In genomic region chr7:102575998-102576397, GRCm38 (mm10) we compare ENCODE assay signal across 27 mouse cellular contexts. TPM values are rescaled to one million over a fixed set of nuclear protein-coding genes. Genes with fewer than 3 reads are reported as not detected.
"Had no signal": no experiment of that assay in that cellular context is flagged by ENCODE, and none has a peak within 500 bp of the region (broad histone marks: within the 10 kb centered on the region; RNA-seq: fewer than 3 reads in every experiment).

No protein-coding gene starts in this region.

- H3K4me3 ChIP-seq: liver, embryonic 13.5 days; liver, embryonic 15.5 days; lung, embryonic 15.5 days; midbrain, embryonic 13.5 days; midbrain, embryonic 15.5 days; myocyte; neural tube, embryonic 13.5 days; neural tube, embryonic 15.5 days had no signal

- H3K27me3 ChIP-seq: liver, embryonic 13.5 days; liver, embryonic 15.5 days; lung, embryonic 15.5 days; midbrain, embryonic 13.5 days; midbrain, embryonic 15.5 days; neural tube, embryonic 13.5 days; neural tube, embryonic 15.5 days had no signal

- H3K4me2 ChIP-seq: liver, embryonic 13.5 days; liver, embryonic 15.5 days; lung, embryonic 15.5 days; midbrain, embryonic 11.5 days; midbrain, embryonic 13.5 days; midbrain, embryonic 15.5 days; neural tube, embryonic 13.5 days; neural tube, embryonic 15.5 days had no signal

- DNase-seq: liver, embryonic 13.5 days; liver, postnatal 0 days; lung, adult 2 months; lung, postnatal 14 days; lung, postnatal 36 days; retina, postnatal 1 day; right cerebral cortex, adult 18-20 months; right cerebral cortex, postnatal 25 days; right cerebral cortex, postnatal 4 days; spleen, adult 18-20 months; thymus, adult 18-20 months; thymus, postnatal 25 days had no signal

- H3K27ac ChIP-seq: liver, embryonic 13.5 days; liver, embryonic 15.5 days; lung, embryonic 15.5 days; macrophage; midbrain, embryonic 13.5 days; midbrain, embryonic 15.5 days; neural tube, embryonic 13.5 days; neural tube, embryonic 15.5 days had no signal

- H3K9me3 ChIP-seq: liver, embryonic 13.5 days; liver, embryonic 15.5 days; lung, embryonic 15.5 days; midbrain, embryonic 13.5 days; midbrain, embryonic 15.5 days; neural tube, embryonic 13.5 days; neural tube, embryonic 15.5 days had no signal

- H3K9ac ChIP-seq: liver, embryonic 13.5 days; liver, embryonic 15.5 days; liver, postnatal 0 days; lung, embryonic 15.5 days; midbrain, embryonic 13.5 days; midbrain, embryonic 15.5 days; neural tube, embryonic 13.5 days; neural tube, embryonic 15.5 days had no signal

- H3K36me3 ChIP-seq: liver, embryonic 13.5 days; liver, embryonic 15.5 days; lung, embryonic 15.5 days; midbrain, embryonic 13.5 days; midbrain, embryonic 15.5 days; neural tube, embryonic 13.5 days; neural tube, embryonic 15.5 days had no signal

- H3K4me1 ChIP-seq: liver, embryonic 13.5 days; liver, embryonic 15.5 days; lung, embryonic 15.5 days; neural tube, embryonic 15.5 days had no signal

- ATAC-seq: liver, postnatal 0 days; lung, postnatal 0 days; midbrain, embryonic 13.5 days; midbrain, embryonic 15.5 days had no signal

RNA-seq across cellular contexts. Expression of gene Olfr550, which starts 4.8 kb away (rescaled TPM):
- total RNA-seq: midbrain, postnatal 0 days had no signal
- polyA plus RNA-seq: liver, embryonic 13.5 days; liver, embryonic 15.5 days; liver, postnatal 0 days; lung, embryonic 15.5 days; macrophage; midbrain, embryonic 11.5 days; midbrain, embryonic 13.5 days; midbrain, embryonic 15.5 days; midbrain, postnatal 0 days; myocyte; neural tube, embryonic 11.5 days; neural tube, embryonic 13.5 days; neural tube, embryonic 15.5 days; small intestine, adult 2 months; stomach, embryonic 14.5 days; stomach, embryonic 16.5 days had no signal

RNA-seq across cellular contexts. Expression of gene Trim21, which starts 10.7 kb away (rescaled TPM):
- polyA plus RNA-seq: midbrain, embryonic 15.5 days; neural tube, embryonic 15.5 days had no signal

RNA-seq across cellular contexts. Expression of gene Olfr551, which starts 15.7 kb away (rescaled TPM):
- total RNA-seq: midbrain, postnatal 0 days had no signal
- polyA plus RNA-seq: liver, embryonic 13.5 days; liver, embryonic 15.5 days; liver, postnatal 0 days; lung, adult 2 months; lung, embryonic 15.5 days; lung, postnatal 0 days; macrophage; midbrain, embryonic 11.5 days; midbrain, embryonic 13.5 days; midbrain, embryonic 15.5 days; midbrain, postnatal 0 days; myocyte; neural tube, embryonic 11.5 days; neural tube, embryonic 13.5 days; neural tube, embryonic 15.5 days; small intestine, adult 2 months; stomach, embryonic 14.5 days; stomach, embryonic 16.5 days had no signal

RNA-seq across cellular contexts. Expression of gene Olfr552, which starts 21.6 kb away (rescaled TPM):
- total RNA-seq: midbrain, postnatal 0 days had no signal
- polyA plus RNA-seq: liver, embryonic 13.5 days; liver, embryonic 15.5 days; liver, postnatal 0 days; lung, embryonic 15.5 days; lung, postnatal 0 days; macrophage; midbrain, embryonic 11.5 days; midbrain, embryonic 13.5 days; midbrain, embryonic 15.5 days; midbrain, postnatal 0 days; myocyte; neural tube, embryonic 11.5 days; neural tube, embryonic 15.5 days; small intestine, adult 2 months; stomach, embryonic 14.5 days; stomach, embryonic 16.5 days had no signal

RNA-seq across cellular contexts. Expression of gene Olfr549, which starts 26.3 kb away (rescaled TPM):
- total RNA-seq: midbrain, postnatal 0 days had no signal
- polyA plus RNA-seq: liver, embryonic 13.5 days; liver, embryonic 15.5 days; liver, postnatal 0 days; lung, adult 2 months; lung, embryonic 15.5 days; lung, postnatal 0 days; macrophage; midbrain, embryonic 11.5 days; midbrain, embryonic 13.5 days; midbrain, embryonic 15.5 days; midbrain, postnatal 0 days; myocyte; neural tube, embryonic 11.5 days; neural tube, embryonic 13.5 days; neural tube, embryonic 15.5 days; small intestine, adult 2 months; stomach, embryonic 14.5 days; stomach, embryonic 16.5 days had no signal
